22 mouse cellular contexts compared by ENCODE assay signal in the genomic region with DNA sequence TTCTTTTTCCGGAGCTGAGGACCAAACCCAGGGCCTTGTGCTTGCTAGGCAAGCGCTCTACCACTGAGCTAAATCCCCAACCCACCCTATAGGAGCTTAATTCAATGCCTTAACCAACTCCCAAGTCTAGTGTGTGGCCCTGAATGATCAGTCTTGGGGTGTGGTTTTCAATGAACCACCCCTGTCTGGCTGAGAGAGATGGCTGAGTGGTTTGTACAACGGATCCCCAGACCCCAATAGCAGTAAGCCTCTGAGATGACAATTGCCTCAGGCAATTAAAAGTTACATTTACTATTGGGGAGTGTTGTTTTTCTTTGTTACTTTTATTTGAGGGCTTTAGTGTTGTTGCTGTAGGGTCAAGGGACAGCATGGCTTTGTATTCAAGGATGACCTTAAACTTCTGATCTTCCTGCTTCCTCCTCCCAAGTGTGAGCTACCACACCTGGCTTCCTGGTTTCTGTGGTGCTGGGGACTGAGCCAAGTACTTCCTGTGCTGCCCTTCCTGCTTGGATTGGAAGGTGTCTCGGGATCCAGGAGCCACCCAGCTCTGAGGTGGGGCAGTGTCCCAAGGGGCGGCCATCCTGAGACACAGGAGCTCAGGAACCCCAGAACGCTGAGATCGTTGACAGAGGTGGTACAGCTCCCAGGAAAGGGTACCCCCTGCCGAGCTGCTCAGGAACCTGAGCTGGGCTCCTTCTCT. TPM values are rescaled to one million over a fixed set of nuclear protein-coding genes. Genes with fewer than 3 reads are reported as not detected.
A peak's percentile ranks its signal among the peaks of the same experiment; 100 is the strongest.
DNase-seq lines count a peak whose midpoint lies in the region; TF ChIP-seq lines count a peak whose summit lies in the region.
"Had no signal": no experiment of that assay in that cellular context is flagged by ENCODE, and none has a peak within 500 bp of the region (broad histone marks: within the 10 kb centered on the region; RNA-seq: fewer than 3 reads in every experiment).

No protein-coding gene starts in this region.

- TF ChIP-seq CTCF in gastrocnemius, adult 2 months (IDR thresholded peaks at IDR 0.05): no peak
- no peak for TF ChIP-seq CTCF in layer of hippocampus, adult 2 months (conservative IDR thresholded peaks at IDR 0.05)
- TF ChIP-seq CTCF in E14TG2a.4 (conservative IDR thresholded peaks at IDR 0.05; ENCODE audit: low read length): no peak

- H3K27me3 ChIP-seq in E14TG2a.4 (ENCODE audit: insufficient read depth, low read length): no peaks in the 10 kb centered on the region
- H3K27me3 ChIP-seq: forebrain, embryonic 15.5 days; hindbrain, embryonic 12.5 days; kidney, embryonic 15.5 days; liver, embryonic 15.5 days had no signal

- no peaks in the 10 kb centered on the region for H3K36me3 ChIP-seq in E14TG2a.4 (ENCODE audit: insufficient read depth, low read length)
- H3K36me3 ChIP-seq: forebrain, embryonic 15.5 days; heart, embryonic 10.5 days; hindbrain, embryonic 12.5 days; kidney, embryonic 15.5 days; limb, embryonic 10.5 days; liver, embryonic 15.5 days had no signal

- no peak for DNase-seq in gastrocnemius, adult 2 months
- no peak for DNase-seq in gastrocnemius, postnatal 25 days
- no peak for DNase-seq in layer of hippocampus, adult 2 months (ENCODE audit: low spot score in 2 of 2)
- no peak for DNase-seq in layer of hippocampus, adult 18-20 months (ENCODE audit: low spot score in 2 of 2)
- peak; percentile 84 for DNase-seq in ZHBTc4 (ENCODE audit: low read depth, low spot score)
- DNase-seq in right cerebral cortex, postnatal 14 days: no peak
- DNase-seq in cerebellum, postnatal 14 days: no peak
- DNase-seq: adrenal gland, postnatal 10 days; cerebellum, adult 2 months; cerebellum, postnatal 36 days; gastrocnemius, postnatal 14 days; liver had no signal

- peak overlapping the region; percentile 73 for H3K27ac ChIP-seq in gastrocnemius, adult 2 months
- H3K27ac ChIP-seq in layer of hippocampus, adult 2 months: peak overlapping the region; percentile 53; the same call in 1 of the 2 replicates
- H3K27ac ChIP-seq: forebrain, embryonic 15.5 days; heart, embryonic 10.5 days; hindbrain, embryonic 12.5 days; kidney, embryonic 15.5 days; limb, embryonic 10.5 days; liver, embryonic 15.5 days; stomach, postnatal 0 days had no signal

- intact Hi-C loops in gastrocnemius, adult 2 months (cut with DNase I): no loop called here

- H3K9me3 ChIP-seq in E14TG2a.4 (ENCODE audit: low read length): no peaks in the 10 kb centered on the region
- H3K9me3 ChIP-seq: forebrain, embryonic 15.5 days; heart, embryonic 10.5 days; hindbrain, embryonic 12.5 days; kidney, embryonic 15.5 days; limb, embryonic 10.5 days; liver, embryonic 15.5 days had no signal

- peaks cover 66% of the 10 kb centered on the region for H3K4me1 ChIP-seq in E14TG2a.4 (replicated peaks; ENCODE audit: low read depth, low read length)
- H3K4me1 ChIP-seq: hindbrain, embryonic 12.5 days; liver, embryonic 15.5 days had no signal

- H3K4me3 ChIP-seq in gastrocnemius, adult 2 months: no peak overlapping the region
- H3K4me3 ChIP-seq in layer of hippocampus, adult 2 months: no peak overlapping the region
- peak overlapping the region; percentile 64 for H3K4me3 ChIP-seq in E14TG2a.4 (replicated peaks; ENCODE audit: low read length)
- H3K4me3 ChIP-seq: forebrain, embryonic 15.5 days; heart, embryonic 10.5 days; hindbrain, embryonic 12.5 days; kidney, embryonic 15.5 days; limb, embryonic 10.5 days; liver, embryonic 15.5 days had no signal

RNA-seq across cellular contexts. Expression of gene Cygb, which starts 50.4 kb away (rescaled TPM):
- 10 to 100 TPM in 1 of 2 experiments, 1 to 10 TPM in 1; 9.6 to 14.7 TPM for total RNA-seq in gastrocnemius, adult 2 months (2021)
- 10 to 100 TPM in 1 of 2 experiments, 1 to 10 TPM in 1; 7.5 to 14.7 TPM for total RNA-seq in gastrocnemius, postnatal 25 days (2021)
- 10 to 100 TPM; 71.9 to 73.5 TPM for total RNA-seq in layer of hippocampus, adult 2 months (2021)
- 10 to 100 TPM; 71.3 to 80.7 TPM for total RNA-seq in layer of hippocampus, adult 18-20 months (2021)
- total RNA-seq: megakaryocyte progenitor cell, adult 5-6 weeks had no signal

RNA-seq across cellular contexts. Expression of gene Prcd, which starts 51.2 kb away (rescaled TPM):
- total RNA-seq in gastrocnemius, adult 2 months (2021): 1 to 10 TPM in 1 of 2 experiments, not detected in 1; 1.0 TPM
- under 1 TPM in 1 of 2 experiments, not detected in 1; 0.35 TPM for total RNA-seq in gastrocnemius, postnatal 25 days (2021)
- total RNA-seq in layer of hippocampus, adult 2 months (2021): 1 to 10 TPM; 5.6 to 5.7 TPM
- 1 to 10 TPM; 5.6 to 5.8 TPM for total RNA-seq in layer of hippocampus, adult 18-20 months (2021)
- total RNA-seq: midbrain, postnatal 0 days had no signal

Comparison
In these comparisons a context has a peak if more than half of its experiments do, and no peak if none do; other contexts are left out.
1. RNA of gene Cygb, which starts 50.4 kb away (total RNA-seq): 71.3 to 80.7 TPM in layer of hippocampus, adult 18-20 months and 71.9 to 73.5 TPM in layer of hippocampus, adult 2 months; 9.6 to 14.7 TPM in gastrocnemius, adult 2 months and 7.5 to 14.7 TPM in gastrocnemius, postnatal 25 days; every median in the first group is over 4 times any median in the second.